Mouse (Mus musculus): ENCODE measurements around the gene Fam102a. TPM values are rescaled to one million over a fixed set of nuclear protein-coding genes. Genes with fewer than 3 reads are reported as not detected.

Gene Fam102a
- polyA plus RNA-seq, 1 experiment from 2014 or later: 5.6 TPM

DNA sequence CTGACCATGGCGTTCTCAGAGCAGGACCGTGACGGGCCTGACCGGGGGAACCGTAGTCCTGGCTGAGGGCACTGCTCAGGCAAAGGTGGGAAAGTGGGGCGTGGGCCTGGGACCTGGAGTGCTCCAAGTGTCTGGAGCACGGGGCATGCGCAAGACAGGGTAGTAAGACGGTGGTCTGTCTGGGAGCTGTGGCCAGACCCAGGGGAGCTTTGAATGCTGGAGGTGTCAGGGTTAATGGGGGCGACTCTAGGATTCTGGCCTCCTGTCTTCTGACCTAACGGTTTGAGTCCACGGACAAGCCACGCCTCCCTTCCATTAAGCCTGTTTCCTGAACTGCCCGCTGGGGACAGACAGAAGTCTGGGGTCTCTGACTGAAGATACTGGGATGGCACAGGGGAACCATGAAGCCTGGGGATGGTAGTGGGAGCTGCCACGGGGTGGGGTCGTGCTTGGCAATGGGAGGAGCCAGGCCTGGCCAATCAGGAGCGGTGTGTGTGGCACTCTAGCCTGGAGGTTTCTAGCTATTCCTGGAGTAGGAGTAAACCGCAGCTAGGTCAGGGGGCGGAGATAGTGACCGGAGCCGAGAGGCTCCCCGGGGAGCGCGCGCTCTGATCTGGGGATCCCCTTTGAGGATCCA lies 73.1 kb downstream of the Fam102a start:
- Histone ChIP-seq H3K4me2 (ENCODE audit: low read length) (peak overlapping the region; percentile 63), H3K27ac (ENCODE audit: low read length) (no peak overlapping the region), H3K9ac (replicated peaks; ENCODE audit: low read depth, low read length) (no peak overlapping the region), H3K36me3 (ENCODE audit: control insufficient read depth, insufficient read depth) (no peaks in the 10 kb centered on the region), H3K9me3 (ENCODE audit: control insufficient read depth, low read length) (no peaks in the 10 kb centered on the region), H3K27me3 (replicated peaks; ENCODE audit: control insufficient read depth, insufficient read depth, low read length) (0 out of 2 replicates have a peak, but pooled peaks cover 2% of the 10 kb centered on the region), H3K4me3 (replicated peaks; ENCODE audit: low read length) (peak overlapping the region; percentile 14; the same call in 1 of the 2 replicates), H3K4me1 (replicated peaks; ENCODE audit: control insufficient read depth, insufficient read depth, low read length) (peaks cover 20% of the 10 kb centered on the region)
- 13% methylated on average over 25 of the region's 25 CpGs for WGBS
- 0 out of 2 replicates have a peak, but pooled peaks have one; percentile 27 for ATAC-seq

DNA sequence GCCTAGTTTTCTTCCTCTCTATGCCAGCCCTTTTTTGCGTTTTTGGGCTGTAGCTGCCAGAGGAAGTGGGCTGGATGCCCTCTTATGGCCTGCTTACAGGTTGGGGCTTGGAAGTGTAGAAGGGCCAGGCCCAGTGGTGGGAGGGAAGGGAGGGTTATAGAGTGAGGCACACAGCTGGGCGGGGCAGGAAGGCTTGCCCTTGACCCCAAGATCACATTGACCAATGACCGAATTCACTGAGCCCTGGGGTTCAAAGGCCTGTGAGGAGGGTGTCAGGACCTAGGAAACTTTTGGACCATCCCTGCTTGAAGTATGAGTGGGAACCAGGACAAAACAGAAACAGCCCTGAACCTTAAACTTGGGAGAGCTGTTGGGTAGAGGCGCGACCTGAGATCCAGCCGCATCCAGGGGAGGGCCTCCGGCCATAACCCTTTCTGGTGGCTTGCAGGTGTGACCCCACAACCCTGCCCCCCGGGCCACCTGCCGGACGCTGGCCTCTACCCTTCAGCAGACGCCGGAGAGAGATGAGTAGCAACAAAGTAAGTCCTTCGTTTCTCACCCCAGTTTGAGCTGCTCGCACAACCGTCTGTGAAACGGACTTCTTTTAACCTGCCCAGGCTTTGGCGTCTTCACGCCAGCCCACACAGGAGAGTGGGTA lies 73.8 kb downstream of the Fam102a start:
- peaks cover 20% of the 10 kb centered on the region for H3K4me1 ChIP-seq (replicated peaks; ENCODE audit: control insufficient read depth, insufficient read depth, low read length)
- no peaks in the 10 kb centered on the region for H3K36me3 ChIP-seq (ENCODE audit: control insufficient read depth, insufficient read depth)
- 51% methylated on average over 18 of the region's 18 CpGs for WGBS
- H3K4me2 ChIP-seq (ENCODE audit: low read length): peak overlapping the region; percentile 63
- H3K27me3 ChIP-seq (replicated peaks; ENCODE audit: control insufficient read depth, insufficient read depth, low read length): 0 out of 2 replicates have a peak, but pooled peaks cover 2% of the 10 kb centered on the region
- no peak overlapping the region for H3K4me3 ChIP-seq (replicated peaks; ENCODE audit: low read length)
- no peak overlapping the region for H3K9ac ChIP-seq (replicated peaks; ENCODE audit: low read depth, low read length)
- no peaks in the 10 kb centered on the region for H3K9me3 ChIP-seq (ENCODE audit: control insufficient read depth, low read length)
- no peak for ATAC-seq
- H3K27ac ChIP-seq (ENCODE audit: low read length): no peak overlapping the region

DNA sequence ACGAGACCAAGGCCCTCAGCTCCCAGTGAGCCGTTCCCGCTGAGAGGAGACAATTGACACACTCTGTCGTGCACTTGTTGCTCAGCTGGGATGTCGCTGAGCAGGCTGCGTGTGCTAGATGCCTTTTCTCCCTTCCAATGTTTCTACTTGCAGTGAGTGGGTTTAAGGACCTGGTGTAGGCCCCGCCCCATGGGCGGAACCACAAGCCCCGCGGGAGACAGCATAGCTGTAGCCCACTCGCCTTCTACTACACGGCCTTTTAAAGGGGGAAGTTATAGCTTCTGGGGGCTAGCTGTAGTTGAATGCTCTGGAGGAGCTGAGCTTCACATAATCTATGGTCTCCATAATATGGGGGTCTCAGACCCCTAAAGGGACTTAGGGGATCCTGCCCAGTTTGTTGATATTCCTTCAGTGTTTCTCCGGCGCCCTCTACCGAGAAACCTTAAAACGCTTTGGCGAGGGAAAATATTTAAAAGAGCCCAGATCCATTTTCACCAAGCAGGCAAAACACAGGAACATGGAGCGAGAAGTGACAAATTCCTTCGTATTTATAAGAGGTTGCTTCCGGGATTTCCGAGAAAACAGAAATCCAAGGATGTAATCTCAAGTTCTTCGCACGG lies 75.6 kb downstream of the Fam102a start:
- Histone ChIP-seq H3K27ac (ENCODE audit: low read length) (no peak overlapping the region), H3K4me2 (ENCODE audit: low read length) (peak overlapping the region; percentile 54), H3K27me3 (replicated peaks; ENCODE audit: control insufficient read depth, insufficient read depth, low read length) (0 out of 2 replicates have a peak, but pooled peaks cover 2% of the 10 kb centered on the region), H3K9ac (replicated peaks; ENCODE audit: low read depth, low read length) (peak overlapping the region; percentile 35; the same call in 1 of the 2 replicates), H3K4me1 (replicated peaks; ENCODE audit: control insufficient read depth, insufficient read depth, low read length) (peaks cover 20% of the 10 kb centered on the region), H3K9me3 (ENCODE audit: control insufficient read depth, low read length) (no peaks in the 10 kb centered on the region), H3K36me3 (ENCODE audit: control insufficient read depth, insufficient read depth) (no peaks in the 10 kb centered on the region; the same call in 1 of the 2 replicates), H3K4me3 (replicated peaks; ENCODE audit: low read length) (peak overlapping the region; percentile 43)
- peak; percentile 21; the same call in 1 of the 2 replicates for ATAC-seq
- WGBS: 15% methylated on average over 23 of the region's 23 CpGs

DNA sequence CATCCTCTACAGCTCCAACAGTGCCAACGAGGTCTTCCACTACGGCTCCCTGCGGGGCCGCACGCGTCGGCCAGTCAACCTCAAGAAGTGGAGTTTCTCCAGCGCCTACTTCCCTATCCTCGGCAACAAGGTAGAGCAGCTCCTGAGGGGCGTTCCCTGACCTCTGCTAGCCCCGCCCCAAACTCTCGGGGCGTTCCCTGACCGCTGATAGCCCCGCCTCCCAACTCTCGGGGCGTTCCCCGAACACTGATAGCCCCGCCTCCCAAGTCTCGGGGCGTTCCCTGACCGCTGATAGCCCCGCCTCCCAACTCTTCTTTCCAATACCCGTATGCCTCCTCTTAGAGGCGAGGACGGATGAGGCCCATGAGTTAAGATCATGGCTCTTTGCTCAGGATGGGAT lies 77.1 kb downstream of the Fam102a start:
- no peak overlapping the region for H3K27ac ChIP-seq (ENCODE audit: low read length)
- H3K4me2 ChIP-seq (ENCODE audit: low read length): no peak overlapping the region
- H3K4me1 ChIP-seq (replicated peaks; ENCODE audit: control insufficient read depth, insufficient read depth, low read length): peaks cover 20% of the 10 kb centered on the region
- H3K9me3 ChIP-seq (ENCODE audit: control insufficient read depth, low read length): no peaks in the 10 kb centered on the region
- H3K36me3 ChIP-seq (ENCODE audit: control insufficient read depth, insufficient read depth): no peaks in the 10 kb centered on the region; the same call in 1 of the 2 replicates
- no peak overlapping the region for H3K4me3 ChIP-seq (replicated peaks; ENCODE audit: low read length)
- no peak for ATAC-seq
- no peak overlapping the region for H3K9ac ChIP-seq (replicated peaks; ENCODE audit: low read depth, low read length)
- 71% methylated on average over 26 of the region's 26 CpGs for WGBS
- 0 out of 2 replicates have a peak, but pooled peaks cover 2% of the 10 kb centered on the region for H3K27me3 ChIP-seq (replicated peaks; ENCODE audit: control insufficient read depth, insufficient read depth, low read length)

DNA sequence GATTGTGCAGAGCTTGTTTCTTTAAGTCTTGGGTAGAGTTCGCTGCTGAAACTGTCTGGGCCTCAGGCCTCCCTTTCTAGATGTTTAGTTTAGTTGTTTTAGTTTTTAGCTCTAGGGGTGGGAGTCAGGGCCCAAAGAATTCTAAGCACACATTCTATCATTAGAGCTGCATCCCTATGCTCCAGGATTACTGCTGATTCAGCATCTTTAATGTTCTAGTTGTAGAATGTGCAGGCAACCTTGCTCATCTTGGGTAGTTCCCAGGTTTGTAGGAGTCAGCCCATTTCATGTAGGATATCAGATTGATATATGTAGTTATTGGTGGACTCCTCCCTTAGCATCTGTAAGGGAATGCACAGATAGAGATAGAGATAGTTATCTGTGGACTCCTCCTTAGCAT lies 82.0 kb downstream of the Fam102a start:
- H3K4me2 ChIP-seq (ENCODE audit: low read length): no peak overlapping the region
- H3K9ac ChIP-seq (replicated peaks; ENCODE audit: low read depth, low read length): no peak overlapping the region
- no peaks in the 10 kb centered on the region for H3K27me3 ChIP-seq (replicated peaks; ENCODE audit: control insufficient read depth, insufficient read depth, low read length)
- H3K27ac ChIP-seq (ENCODE audit: low read length): no peak overlapping the region
- ATAC-seq: no peak
- WGBS: 96% methylated on average over 1 of the region's 1 CpGs
- H3K36me3 ChIP-seq (ENCODE audit: control insufficient read depth, insufficient read depth): no peaks in the 10 kb centered on the region; the same call in 1 of the 2 replicates
- H3K4me3 ChIP-seq (replicated peaks; ENCODE audit: low read length): no peak overlapping the region
- peaks cover 3% of the 10 kb centered on the region; the same call in 1 of the 2 replicates for H3K9me3 ChIP-seq (ENCODE audit: control insufficient read depth, low read length)
- 0 out of 2 replicates have a peak, but pooled peaks cover 3% of the 10 kb centered on the region for H3K4me1 ChIP-seq (replicated peaks; ENCODE audit: control insufficient read depth, insufficient read depth, low read length)

DNA sequence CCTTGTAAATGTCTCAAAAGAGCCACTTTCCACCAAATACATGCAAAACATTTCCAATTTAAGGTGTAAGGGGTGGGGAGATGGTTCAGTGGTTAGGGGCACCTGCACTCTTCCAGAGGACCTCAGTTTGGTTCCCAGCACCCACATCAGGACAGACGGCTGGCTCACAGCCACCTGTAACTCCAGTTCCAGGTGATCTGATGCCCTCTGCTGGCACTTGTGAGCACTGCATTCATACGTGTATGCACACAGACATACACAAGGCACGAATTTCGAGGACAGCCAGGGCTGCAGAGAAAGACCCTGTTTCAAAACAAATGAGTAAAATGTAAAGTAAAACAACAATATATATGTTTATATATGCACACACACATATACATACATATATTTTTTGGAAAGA lies 82.5 kb downstream of the Fam102a start:
- Histone ChIP-seq H3K27me3 (replicated peaks; ENCODE audit: control insufficient read depth, insufficient read depth, low read length) (no peaks in the 10 kb centered on the region), H3K9me3 (ENCODE audit: control insufficient read depth, low read length) (peaks cover 3% of the 10 kb centered on the region; the same call in 1 of the 2 replicates), H3K36me3 (ENCODE audit: control insufficient read depth, insufficient read depth) (no peaks in the 10 kb centered on the region; the same call in 1 of the 2 replicates), H3K27ac (ENCODE audit: low read length) (no peak overlapping the region), H3K4me2 (ENCODE audit: low read length) (no peak overlapping the region), H3K4me1 (replicated peaks; ENCODE audit: control insufficient read depth, insufficient read depth, low read length) (0 out of 2 replicates have a peak, but pooled peaks cover 3% of the 10 kb centered on the region), H3K9ac (replicated peaks; ENCODE audit: low read depth, low read length) (no peak overlapping the region), H3K4me3 (replicated peaks; ENCODE audit: low read length) (no peak overlapping the region)
- 93% methylated on average over 4 of the region's 4 CpGs for WGBS
- ATAC-seq: no peak

DNA sequence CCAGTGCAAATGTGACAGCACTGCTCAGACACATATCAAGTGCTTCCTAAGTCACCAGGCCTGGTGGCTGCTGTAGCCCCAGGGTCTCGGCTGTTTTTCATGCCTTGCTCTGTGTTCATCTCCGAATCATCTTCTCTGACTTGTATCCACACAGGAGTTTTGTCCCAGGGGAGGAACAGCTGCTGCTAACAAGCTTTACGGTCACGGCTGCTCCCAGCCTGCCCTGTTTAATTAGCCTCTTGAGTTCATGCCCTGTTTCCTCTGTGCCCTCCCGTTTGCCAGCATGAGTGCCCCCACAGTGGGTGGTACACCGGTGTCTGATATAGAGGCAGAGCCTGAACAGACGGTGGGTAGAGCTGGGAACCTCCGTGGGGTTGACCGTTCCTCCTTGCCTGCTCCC lies 82.9 kb downstream of the Fam102a start:
- Histone ChIP-seq H3K4me3 (replicated peaks; ENCODE audit: low read length) (no peak overlapping the region), H3K9ac (replicated peaks; ENCODE audit: low read depth, low read length) (no peak overlapping the region), H3K36me3 (ENCODE audit: control insufficient read depth, insufficient read depth) (no peaks in the 10 kb centered on the region; the same call in 1 of the 2 replicates), H3K27me3 (replicated peaks; ENCODE audit: control insufficient read depth, insufficient read depth, low read length) (no peaks in the 10 kb centered on the region), H3K9me3 (ENCODE audit: control insufficient read depth, low read length) (peaks cover 3% of the 10 kb centered on the region; the same call in 1 of the 2 replicates), H3K4me1 (replicated peaks; ENCODE audit: control insufficient read depth, insufficient read depth, low read length) (0 out of 2 replicates have a peak, but pooled peaks cover 3% of the 10 kb centered on the region), H3K4me2 (ENCODE audit: low read length) (no peak overlapping the region), H3K27ac (ENCODE audit: low read length) (no peak overlapping the region)
- no peak for ATAC-seq
- 77% methylated on average over 9 of the region's 9 CpGs for WGBS

Measured in forebrain, embryonic 16.5 days (tissue).